Mouse (Mus musculus) hindbrain, postnatal 0 days (tissue): Measurements from ENCODE around the gene Olfr857. TPM values are rescaled to one million over a fixed set of nuclear protein-coding genes. Genes with fewer than 3 reads are reported as not detected.
"Not testable (repeated sequence)": the region's sequence is repeated elsewhere in the genome, so short reads cannot be mapped to it uniquely, and the experiment has no call there.

ENCODE experiments used
- ATAC-seq: fragments of 200-750 bp; cut with Nextera tagmentation; 2 replicates; pipeline ENCODE4 v1.8.0; 2017; ENCODE audit warnings: mild to moderate bottlenecking, moderate TSS enrichment, moderate library complexity
- DNase-seq: peaks from one replicate; pipeline ENCODE4 v3.0.0-alpha.2; 2015; ENCODE audit warnings: low spot score
- H3K27ac ChIP-seq: fragments of 300-500 bp; sonication (generic); 2 replicates; pipeline ENCODE4 v1.5.1; 2014; ENCODE audit warnings: mild to moderate bottlenecking
- H3K27me3 ChIP-seq: fragments of 300-500 bp; sonication (generic); 2 replicates; pipeline ENCODE4 v1.6.1; 2014; ENCODE audit warnings: low read length, mixed read lengths; ENCODE audit not compliant: insufficient read depth
- H3K36me3 ChIP-seq: fragments of 300-500 bp; sonication (generic); 2 replicates; pipeline ENCODE4 v1.6.1; 2014; ENCODE audit warnings: low read length, mixed read lengths; ENCODE audit not compliant: insufficient read depth
- H3K4me1 ChIP-seq: fragments of 300-500 bp; sonication (generic); 2 replicates; pipeline ENCODE4 v1.6.1; 2014; ENCODE audit warnings: antibody characterized with exemption, low read length, mixed read lengths; ENCODE audit not compliant: insufficient read depth
- H3K4me2 ChIP-seq: fragments of 300-500 bp; sonication (generic); 2 replicates; pipeline ENCODE4 v1.6.1; 2014; ENCODE audit warnings: low read depth, mild to moderate bottlenecking, low read length, moderate library complexity, mixed read lengths
- H3K4me3 ChIP-seq: fragments of 300-500 bp; sonication (generic); 2 replicates; pipeline ENCODE4 v1.5.1; 2014; ENCODE audit warnings: low read length
- H3K9ac ChIP-seq: fragments of 300-500 bp; sonication (generic); replicated peaks from 2 replicates; pipeline ENCODE4 v1.6.1; 2014; ENCODE audit warnings: mild to moderate bottlenecking, low read length, moderate library complexity, mixed read lengths
- H3K9me3 ChIP-seq: fragments of 300-500 bp; sonication (generic); 2 replicates; pipeline ENCODE4 v1.6.1; 2016; ENCODE audit warnings: low read length, mixed read lengths
- CTCF ChIP-seq: IDR thresholded peaks from 2 replicates; pipeline ENCODE4 v1.5.1; 2016; ENCODE audit warnings: antibody characterized with exemption, control low read depth, low read depth
- WGBS: fragments of 180-500 bp; shearing (Covaris S2); extraction: QIAGEN DNeasy Blood & Tissue Kit; methylation state at CpG from one replicate; pipeline ENCODE4 v1.1.7; 2014; 5-methylcytosine and 5-hydroxymethylcytosine counted together
- polyA plus RNA-seq: library from polyadenylated mRNA; unstranded; fragments of >200 nt; fragmentation: Nextera tagmentation; extraction: Ambion mirVana; gene quantifications from 2 replicates; pipeline ENCODE4 v1.2.1, GENCODE M21; 2015
- total RNA-seq: library from RNA; depleted of rRNA; stranded (reverse); fragments of >200 nt; gene quantifications from 2 replicates; pipeline ENCODE4 v1.2.3, GENCODE M21; 2014; rRNA removed

Gene Olfr857
- not detected in 2 replicates for total RNA-seq
- not detected in 2 replicates for polyA plus RNA-seq

DNA sequence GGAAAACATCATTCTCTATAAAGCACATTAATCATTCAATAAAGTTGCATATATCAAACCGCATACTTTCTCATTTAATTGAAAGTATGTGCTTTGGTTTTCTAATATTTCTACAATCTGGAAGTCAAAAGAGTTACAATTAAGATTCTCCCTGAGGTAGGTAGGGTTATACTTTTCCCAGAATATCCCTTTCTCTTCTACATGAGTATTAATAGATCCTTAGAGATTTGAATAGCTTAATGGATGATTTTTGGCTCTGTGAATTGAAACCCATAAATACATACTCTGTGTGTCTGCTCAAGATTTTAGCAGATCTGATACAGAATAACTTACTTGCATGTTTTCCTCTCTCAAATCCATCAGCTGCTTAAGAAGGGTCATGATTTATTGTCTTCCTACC, at the start of gene Olfr857:
Gene Olfr857 (plus strand): TSS at position 301 of the 400 bp plus-strand sequence.
- WGBS, result 90% methylated on average over 1 of the region's 1 CpGs
- H3K9me3 ChIP-seq, result no peaks in the 10 kb centered on the region
- no peak within 1 kb of the TSS for H3K4me3 ChIP-seq
- no peaks in the 10 kb centered on the region for H3K4me1 ChIP-seq
- no peak within 1 kb of the TSS for H3K27ac ChIP-seq
- DNase-seq (no peak), ATAC-seq (no peak)
- no peak for TF ChIP-seq CTCF
- H3K27me3 ChIP-seq, result no peaks in the 10 kb centered on the region
- H3K9ac ChIP-seq, result no peak within 1 kb of the TSS
- H3K4me2 ChIP-seq, result no peak within 1 kb of the TSS
- no peaks in the 10 kb centered on the region for H3K36me3 ChIP-seq

DNA sequence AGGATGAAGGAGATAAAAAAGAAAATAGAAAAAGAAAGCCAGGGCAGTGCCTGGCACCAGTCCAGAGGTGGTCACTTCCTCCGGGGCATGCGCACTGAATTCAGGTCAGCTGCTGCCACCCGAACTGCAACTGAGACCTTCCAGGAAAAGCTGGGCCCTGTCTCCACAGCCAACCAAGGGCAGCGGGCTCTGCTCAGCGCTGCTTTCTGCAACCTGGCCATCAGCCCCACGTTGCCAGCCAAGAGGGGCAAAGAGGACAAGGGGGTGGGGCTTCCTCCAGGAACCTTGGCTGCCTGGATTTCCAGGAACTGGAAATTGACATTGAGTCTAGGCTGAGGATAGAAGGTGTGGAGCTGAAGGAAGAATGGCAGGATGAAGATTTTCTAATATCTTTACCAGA, 19.0 kb upstream of the Olfr857 start:
- no peaks in the 10 kb centered on the region for H3K36me3 ChIP-seq
- WGBS, result 84% methylated on average over 6 of the region's 6 CpGs
- H3K27me3 ChIP-seq, result no peaks in the 10 kb centered on the region
- DNase-seq (no peak), ATAC-seq (no peak)
- H3K9me3 ChIP-seq, result no peaks in the 10 kb centered on the region
- TF ChIP-seq CTCF, result no peak
- H3K9ac ChIP-seq, result no peak overlapping the region
- H3K4me2 ChIP-seq, result no peak overlapping the region
- no peaks in the 10 kb centered on the region for H3K4me1 ChIP-seq
- no peak overlapping the region for H3K4me3 ChIP-seq
- no peak overlapping the region for H3K27ac ChIP-seq

DNA sequence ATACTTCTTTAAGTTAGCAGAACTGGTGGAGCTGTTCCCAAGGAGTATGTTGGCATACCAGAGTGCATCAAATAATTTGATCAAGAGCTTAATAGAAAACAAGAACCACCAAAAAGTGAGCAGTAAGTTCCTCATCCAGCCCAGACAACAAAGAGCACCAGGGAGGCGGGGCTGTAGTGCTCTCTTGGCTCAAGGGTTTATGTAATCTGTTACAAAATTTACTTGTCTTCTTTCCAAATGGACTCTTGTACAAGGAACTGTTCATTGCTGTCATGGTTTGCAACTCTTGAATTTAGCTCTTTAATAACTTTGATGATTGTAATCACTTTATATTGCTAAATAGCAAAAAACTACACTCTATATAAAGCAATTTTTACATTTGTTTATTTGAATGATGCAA, 17.8 kb upstream of the Olfr857 start:
- ATAC-seq (no peak), DNase-seq (no peak)
- no peaks in the 10 kb centered on the region for H3K4me1 ChIP-seq
- no peaks in the 10 kb centered on the region for H3K9me3 ChIP-seq
- no peak overlapping the region for H3K9ac ChIP-seq
- H3K27ac ChIP-seq, result no peak overlapping the region
- TF ChIP-seq CTCF, result no peak
- H3K36me3 ChIP-seq, result no peaks in the 10 kb centered on the region
- H3K27me3 ChIP-seq, result no peaks in the 10 kb centered on the region
- H3K4me2 ChIP-seq, result no peak overlapping the region
- no peak overlapping the region for H3K4me3 ChIP-seq
- WGBS, result 76% methylated on average over 1 of the region's 1 CpGs

DNA sequence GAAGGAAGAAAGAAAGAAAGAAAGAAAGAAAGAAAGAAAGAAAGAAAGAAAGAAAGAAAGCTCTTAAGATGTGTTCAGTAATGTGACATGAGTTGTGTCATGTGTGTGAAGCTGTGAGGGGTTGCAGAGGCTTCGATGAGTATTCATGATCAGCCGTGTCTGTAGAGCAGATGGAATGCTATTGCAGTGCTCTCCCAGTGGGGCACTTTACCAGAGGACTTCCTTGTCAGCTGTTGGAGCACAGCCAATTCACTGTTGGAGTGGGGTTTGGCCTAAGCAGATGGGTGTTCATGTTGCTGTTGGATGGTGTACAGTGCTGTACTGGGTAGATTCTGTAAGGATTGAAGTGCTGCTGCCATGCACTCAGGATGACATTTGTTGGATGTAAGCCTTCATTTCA, 16.8 kb upstream of the Olfr857 start:
- Histone ChIP-seq H3K9me3 (no peaks in the 10 kb centered on the region), H3K9ac (no peak overlapping the region), H3K4me1 (no peaks in the 10 kb centered on the region), H3K27me3 (no peaks in the 10 kb centered on the region), H3K27ac (no peak overlapping the region), H3K36me3 (no peaks in the 10 kb centered on the region), H3K4me3 (no peak overlapping the region), H3K4me2 (no peak overlapping the region)
- DNase-seq (peak; percentile 2), ATAC-seq (no peak)
- WGBS, result 75% methylated on average over 2 of the region's 2 CpGs
- no peak for TF ChIP-seq CTCF

DNA sequence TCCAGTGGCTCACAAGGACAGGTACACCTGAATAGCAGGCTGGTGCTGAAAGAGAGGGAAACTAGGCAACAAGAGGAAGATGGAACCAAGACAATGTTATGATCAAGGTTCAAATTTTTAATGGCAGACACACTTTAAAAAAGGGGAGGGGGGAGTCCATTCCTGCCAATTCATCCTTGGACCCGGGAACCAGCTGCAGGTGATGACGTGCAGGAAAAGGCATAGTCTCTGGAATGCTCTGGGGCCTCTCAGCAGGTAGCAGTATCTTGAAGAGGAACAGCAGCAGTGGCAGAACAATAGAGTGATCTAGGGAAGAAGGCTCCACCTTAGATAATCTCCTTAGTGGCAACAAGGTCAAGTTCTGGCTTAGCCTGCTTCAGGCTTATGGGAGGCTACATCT, 14.9 kb upstream of the Olfr857 start:
- not testable (repeated sequence) for DNase-seq, H3K27ac ChIP-seq, H3K4me2 ChIP-seq, H3K9me3 ChIP-seq, ATAC-seq, H3K4me3 ChIP-seq, H3K4me1 ChIP-seq, H3K36me3 ChIP-seq, H3K9ac ChIP-seq, H3K27me3 ChIP-seq
- WGBS, result 46% methylated on average over 2 of the region's 2 CpGs

DNA sequence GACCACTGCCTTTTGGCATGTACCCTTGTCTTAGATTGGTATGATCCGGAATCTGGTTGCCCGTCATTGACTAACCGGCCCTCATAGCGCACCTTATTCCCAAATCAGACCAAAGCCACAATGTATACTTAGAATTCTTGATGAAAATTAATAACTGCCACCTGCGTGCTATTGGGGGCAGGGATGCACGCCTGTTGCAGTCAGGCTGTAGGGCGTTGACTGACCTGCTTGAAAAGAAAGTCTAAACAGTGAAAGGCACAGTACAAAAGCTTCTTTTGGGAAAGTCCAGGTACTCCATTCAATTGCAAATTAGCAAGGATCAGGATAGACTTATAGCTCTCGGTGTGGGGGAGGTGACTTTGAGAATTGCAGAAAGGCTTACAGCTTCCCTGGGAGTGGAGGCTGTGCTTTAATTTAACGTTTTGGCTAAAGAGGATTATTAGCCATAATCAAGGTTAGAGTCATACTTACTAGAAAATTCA, 14.3 kb upstream of the Olfr857 start:
- WGBS, result 73% methylated on average over 9 of the region's 9 CpGs
- H3K9me3 ChIP-seq, H3K9ac ChIP-seq, DNase-seq, H3K4me1 ChIP-seq, H3K4me3 ChIP-seq, ATAC-seq, H3K36me3 ChIP-seq, H3K27me3 ChIP-seq, H3K27ac ChIP-seq, H3K4me2 ChIP-seq: not testable (repeated sequence)

DNA sequence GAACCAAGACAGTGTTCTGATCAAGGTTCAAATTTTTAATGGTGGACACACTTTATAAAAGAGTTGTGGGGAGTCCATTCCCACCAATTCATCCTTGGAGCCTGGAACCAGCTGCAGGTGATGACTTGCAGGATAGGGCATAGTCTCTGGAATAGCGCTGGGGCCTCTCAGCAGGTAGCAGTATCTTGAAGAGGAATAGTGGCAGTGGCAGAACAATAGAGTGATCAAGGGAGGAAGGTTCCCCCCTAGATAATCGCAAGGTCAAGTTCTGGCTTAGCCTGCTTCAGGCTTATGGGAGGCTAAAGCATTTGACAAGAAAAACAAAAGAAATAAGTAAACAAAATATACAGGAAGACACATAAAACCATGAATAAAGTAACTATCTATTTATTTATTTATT, 4.7 kb upstream of the Olfr857 start:
- not testable (repeated sequence) for H3K9me3 ChIP-seq, H3K4me1 ChIP-seq, H3K9ac ChIP-seq, DNase-seq, H3K36me3 ChIP-seq, H3K4me2 ChIP-seq, H3K27ac ChIP-seq, H3K4me3 ChIP-seq, ATAC-seq, H3K27me3 ChIP-seq
- 67% methylated on average over 2 of the region's 2 CpGs for WGBS

Other genes with a start within 250 kb of the Olfr857 start
- gene Olfr850, start 231.2 kb upstream of the Olfr857 start, total RNA-seq, result not detected in 2 replicates
- gene Olfr850, start 231.2 kb upstream of the Olfr857 start, polyA plus RNA-seq, result not detected in 2 replicates
- gene Olfr851, start 216.1 kb upstream of the Olfr857 start, total RNA-seq, result not detected in 2 replicates
- gene Olfr851, start 216.1 kb upstream of the Olfr857 start, polyA plus RNA-seq, result not detected in 2 replicates
- gene Olfr853, start 168.4 kb upstream of the Olfr857 start, total RNA-seq, result not detected in 2 replicates
- gene Olfr853, start 168.4 kb upstream of the Olfr857 start, polyA plus RNA-seq, result not detected in 2 replicates
- not detected in 2 replicates for gene Olfr854, start 142.1 kb upstream of the Olfr857 start, total RNA-seq
- gene Olfr854, start 142.1 kb upstream of the Olfr857 start, polyA plus RNA-seq, result not detected in 2 replicates
- not detected in 2 replicates for gene Olfr855, start 126.8 kb upstream of the Olfr857 start, total RNA-seq
- not detected in 2 replicates for gene Olfr855, start 126.8 kb upstream of the Olfr857 start, polyA plus RNA-seq
- 24.6 and 31.8 TPM in 2 replicates for gene Zfp317, start 87.3 kb upstream of the Olfr857 start, total RNA-seq
- 20.4 and 22.2 TPM in 2 replicates for gene Zfp317, start 87.3 kb upstream of the Olfr857 start, polyA plus RNA-seq
- gene Olfr58, start 70.8 kb downstream of the Olfr857 start, total RNA-seq, result not detected in 2 replicates
- gene Olfr58, start 70.8 kb downstream of the Olfr857 start, polyA plus RNA-seq, result not detected in 2 replicates
- gene Olfr859, start 95.5 kb downstream of the Olfr857 start, total RNA-seq, result not detected in 2 replicates
- not detected in 2 replicates for gene Olfr859, start 95.5 kb downstream of the Olfr857 start, polyA plus RNA-seq
- gene Olfr860, start 140.3 kb downstream of the Olfr857 start, total RNA-seq, result not detected in 2 replicates
- not detected in 2 replicates for gene Olfr860, start 140.3 kb downstream of the Olfr857 start, polyA plus RNA-seq
- gene Olfr862, start 178.6 kb downstream of the Olfr857 start, total RNA-seq, result not detected in 2 replicates
- gene Olfr862, start 178.6 kb downstream of the Olfr857 start, polyA plus RNA-seq, result not detected in 2 replicates
- not detected in 2 replicates for gene Olfr77, start 207.4 kb downstream of the Olfr857 start, total RNA-seq
- 0.14 and 0.19 TPM in 2 replicates for gene Olfr77, start 207.4 kb downstream of the Olfr857 start, polyA plus RNA-seq